Mouse (Mus musculus) T-helper 2 cell (primary cell): Measurements from ENCODE around the gene Synpo2l.

ENCODE experiments used
- in situ Hi-C: fragments of 300-600 bp; cut with MboI, MseI; formaldehyde crosslinking; loops from one replicate; pipeline ENCODE4 v1.15.1; 2025; ENCODE audit warnings: high pct_unique_total_duplicates

The Synpo2l gene

DNA sequence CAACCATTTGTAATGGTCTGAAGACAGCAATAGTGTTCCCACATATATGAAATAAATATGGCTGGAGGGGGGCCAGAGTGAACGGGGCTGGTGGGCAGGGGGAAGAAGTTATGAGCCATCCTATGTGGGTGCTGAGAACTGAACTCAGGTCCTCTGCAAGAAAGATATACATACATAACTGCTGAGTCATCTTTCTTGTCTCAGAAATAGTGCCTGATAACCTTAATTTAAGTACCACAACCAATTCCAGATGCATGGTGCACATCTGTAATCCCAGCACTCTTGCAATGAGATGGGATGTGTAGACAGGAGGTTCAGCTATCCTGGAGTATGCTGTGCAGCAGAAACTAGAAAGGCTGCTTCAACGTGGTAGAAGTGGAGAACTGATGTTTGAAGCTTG lies 13.6 kb upstream of the Synpo2l start:
- in situ Hi-C loops = no loop called here

DNA sequence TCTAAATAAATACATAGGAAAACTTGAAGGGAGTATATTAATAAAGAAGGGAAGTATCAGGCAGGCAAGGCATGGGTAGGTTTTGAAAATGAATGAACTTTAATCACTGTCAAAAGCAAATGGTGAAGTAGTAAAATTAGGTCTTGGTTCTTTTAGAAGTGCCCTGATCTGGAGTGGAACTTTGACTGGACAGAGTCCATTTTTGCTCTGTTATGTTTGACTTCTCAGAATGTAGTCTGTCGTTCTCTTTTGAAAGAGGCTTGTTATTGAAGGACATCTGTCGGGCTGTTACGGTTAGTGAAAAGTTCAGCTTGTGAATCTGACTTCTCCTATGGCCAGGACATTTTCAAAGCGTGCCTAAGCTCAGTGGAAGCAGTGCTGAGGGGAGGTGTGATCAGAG lies 9.8 kb upstream of the Synpo2l start:
- in situ Hi-C loops = no loop called here

DNA sequence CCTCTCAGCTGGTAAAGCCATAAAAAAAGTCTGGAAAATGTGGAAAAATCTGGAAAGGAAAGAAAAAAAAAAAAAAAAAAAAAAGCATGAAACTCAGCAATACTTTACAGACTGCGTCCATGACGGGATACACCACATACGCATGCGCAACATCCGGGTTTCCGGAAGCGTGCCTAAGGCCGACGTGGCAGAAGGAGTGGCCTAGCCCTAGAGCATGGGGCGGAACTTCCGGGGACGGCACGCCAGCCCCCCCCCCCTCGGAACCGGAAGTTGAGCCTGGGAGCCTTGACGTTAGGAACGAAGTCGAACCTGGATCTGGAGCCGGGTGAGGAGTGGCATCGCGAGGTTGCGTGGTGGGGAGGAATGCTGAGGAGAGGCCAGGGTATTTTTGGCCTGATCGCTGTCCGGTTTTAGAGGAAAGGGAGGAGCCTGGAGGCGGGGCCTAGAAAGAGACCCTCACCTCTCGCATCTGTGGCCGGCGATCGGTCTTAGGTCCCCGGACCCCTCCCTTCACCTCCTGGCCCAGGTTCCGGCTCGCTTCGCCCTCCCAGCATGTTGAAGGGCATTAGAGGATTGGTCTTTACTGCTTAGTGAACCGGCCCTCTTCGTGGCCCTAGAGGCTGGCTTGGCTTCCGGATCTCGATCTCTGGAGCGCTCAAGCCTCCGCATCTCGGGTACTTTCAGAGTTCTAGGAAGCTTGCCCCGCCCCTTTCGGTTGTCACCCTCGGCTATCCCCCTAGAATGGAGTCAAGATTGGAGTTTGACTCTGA lies 6.1 kb upstream of the Synpo2l start, which contains the start of gene Sec24c:
Sec24c (plus strand) TSS at position 245 of the 770 bp plus-strand sequence.
- in situ Hi-C loops = no loop called here

DNA sequence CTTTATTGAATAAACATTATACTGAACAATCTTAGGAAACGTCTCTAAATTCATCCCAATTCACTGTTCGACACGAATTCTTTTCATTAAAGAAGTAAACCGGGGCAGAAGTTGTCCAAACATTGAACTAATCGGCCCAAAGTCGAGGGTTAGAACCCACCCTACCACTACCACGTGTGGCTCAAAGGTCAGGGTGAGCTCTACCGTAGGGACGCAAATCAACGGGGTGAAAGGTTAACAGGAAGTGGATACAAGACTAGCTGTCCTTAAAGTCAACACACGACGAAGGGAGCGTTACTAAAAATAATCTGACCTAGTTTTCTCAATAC lies 5.5 kb upstream of the Synpo2l start:
- in situ Hi-C loops = no loop called here

DNA sequence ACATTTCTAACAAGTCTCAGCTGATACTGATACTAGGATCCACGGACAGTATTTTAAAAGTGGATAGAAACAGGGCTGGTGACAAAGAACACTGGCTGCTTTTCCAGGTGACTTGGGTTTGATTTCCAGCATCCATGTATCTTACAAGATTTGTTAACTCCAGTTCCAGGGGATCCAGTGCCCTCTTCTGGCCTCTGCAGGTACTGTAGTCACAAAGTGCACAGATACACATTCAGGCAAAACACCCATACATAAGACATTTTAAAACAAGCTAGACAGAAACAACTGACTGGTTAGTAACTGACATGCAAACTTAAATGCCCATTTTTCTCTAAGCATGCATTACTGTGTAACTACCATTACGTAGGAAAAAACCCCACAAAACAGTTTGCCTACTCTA lies 4.8 kb upstream of the Synpo2l start:
- in situ Hi-C loops = no loop called here

DNA sequence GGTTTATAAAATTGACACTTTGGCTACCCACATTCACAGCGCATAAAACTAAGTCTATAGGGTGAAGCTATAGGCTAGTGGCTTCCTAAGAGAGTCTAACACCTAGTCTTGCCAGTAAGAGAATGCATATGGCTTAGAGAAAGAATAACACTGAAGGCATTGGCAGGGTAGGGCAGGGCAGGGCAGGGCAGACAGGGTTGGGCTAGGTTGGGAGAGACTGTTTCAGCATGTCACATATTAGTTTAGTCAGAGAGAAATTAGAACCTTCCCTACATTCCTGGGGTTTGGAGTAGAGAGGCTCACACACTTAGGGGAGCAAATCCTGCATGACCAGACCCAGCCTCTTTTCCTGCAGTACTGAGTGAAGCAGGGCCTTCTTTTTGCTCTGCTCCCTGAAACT lies 685 bp downstream of the Synpo2l start:
- in situ Hi-C loops = no loop called here

DNA sequence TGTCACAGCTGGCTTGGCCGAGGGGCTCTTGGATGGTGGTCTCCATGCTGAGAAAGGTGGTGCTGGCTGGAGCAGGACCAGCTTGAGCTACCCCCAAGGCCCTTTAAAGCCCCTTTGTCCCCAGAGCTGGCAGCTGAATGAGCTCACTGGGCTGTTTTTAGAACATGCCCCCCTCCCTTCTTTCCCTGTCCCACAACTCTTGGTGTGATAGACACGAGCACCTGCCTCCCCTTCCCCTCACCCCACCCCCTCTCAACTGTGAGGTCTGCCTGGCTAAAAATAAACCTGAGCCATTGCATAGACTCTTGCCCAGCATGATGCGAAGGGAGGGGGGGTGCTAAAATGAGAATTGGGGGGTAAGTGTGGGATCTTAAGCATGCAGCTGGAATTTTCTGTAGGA lies 3.7 kb downstream of the Synpo2l start:
- in situ Hi-C loops = loop anchor here (5.0 kb wide), 1 partner anchor 87 kb away; no protein-coding TSS in a partner anchor

DNA sequence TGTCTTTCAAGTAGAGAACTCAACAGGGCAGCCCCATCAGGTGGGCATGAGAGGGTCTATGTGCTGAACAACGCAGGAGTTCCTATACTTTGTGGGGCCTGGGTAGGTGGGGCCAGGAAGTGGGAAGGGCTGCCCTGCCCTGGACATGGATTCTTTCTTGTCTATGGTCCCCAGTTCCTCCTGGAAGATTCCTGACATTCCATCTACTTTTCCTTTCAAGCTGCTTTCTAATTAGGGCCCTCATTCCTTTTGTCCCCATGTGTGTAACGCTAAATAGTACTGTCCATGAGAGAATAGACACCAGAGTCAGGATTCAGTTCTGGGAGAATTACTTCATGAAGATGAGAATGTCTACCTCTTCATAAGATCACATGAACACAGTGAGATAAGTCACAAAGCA lies 4.6 kb downstream of the Synpo2l start:
- in situ Hi-C loops = loop anchor here (5.0 kb wide), 1 partner anchor 86 kb away; no protein-coding TSS in a partner anchor

DNA sequence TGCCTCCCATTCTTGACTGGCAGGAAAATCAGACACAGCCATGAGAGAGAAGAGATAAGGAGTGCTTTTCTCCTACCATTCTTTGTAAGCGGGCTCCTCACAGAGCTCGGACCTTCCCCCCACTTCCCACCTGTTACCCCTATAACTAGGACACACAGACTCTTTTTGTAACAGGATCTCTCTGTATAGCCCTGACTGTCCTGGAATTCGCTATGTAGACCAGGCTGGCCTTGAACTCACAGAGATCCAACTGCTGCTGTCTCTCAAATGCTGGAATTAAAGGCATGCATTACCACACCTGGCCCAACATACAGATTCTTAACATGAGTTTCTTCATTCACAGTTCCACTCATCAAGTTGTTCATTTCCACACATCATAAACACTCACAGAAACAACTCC lies 5.4 kb downstream of the Synpo2l start:
- in situ Hi-C loops = loop anchor here (5.0 kb wide), 1 partner anchor 85 kb away; no protein-coding TSS in a partner anchor

DNA sequence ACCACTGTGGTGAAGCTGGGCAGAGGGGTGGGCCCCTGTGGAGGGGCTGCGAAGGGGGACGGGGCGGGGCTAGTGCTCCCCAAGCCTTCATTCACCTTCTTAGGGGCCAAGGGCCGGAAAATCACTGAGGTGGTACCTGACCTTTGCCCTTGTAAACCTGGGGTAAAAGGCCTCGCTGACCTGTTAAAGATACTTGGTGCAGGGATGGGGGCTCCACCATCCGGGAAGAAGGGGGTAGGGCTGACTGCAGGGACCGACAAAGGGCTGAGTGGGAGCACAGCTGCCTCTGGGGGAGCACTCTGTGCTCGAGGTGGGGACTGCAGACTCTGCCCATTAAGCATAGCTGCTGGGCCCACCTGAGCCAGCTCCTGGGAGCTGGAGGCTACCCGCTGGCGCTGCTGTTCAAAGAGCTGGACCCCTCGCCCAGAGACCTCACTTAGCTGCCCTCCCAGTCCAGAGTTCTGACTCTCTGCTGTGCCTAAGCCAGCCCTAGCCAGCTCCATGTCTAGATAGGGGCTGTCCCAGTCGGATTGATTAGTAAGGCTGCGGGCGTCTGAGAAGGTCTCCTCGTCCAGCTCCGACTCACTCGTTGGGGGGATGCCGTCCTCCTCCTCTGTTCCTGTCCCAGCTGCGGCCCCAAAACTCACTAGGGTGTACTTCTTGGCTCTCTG lies 6.4 kb downstream of the Synpo2l start:
- in situ Hi-C loops = loop anchor here (5.0 kb wide), 1 partner anchor 84 kb away; no protein-coding TSS in a partner anchor

DNA sequence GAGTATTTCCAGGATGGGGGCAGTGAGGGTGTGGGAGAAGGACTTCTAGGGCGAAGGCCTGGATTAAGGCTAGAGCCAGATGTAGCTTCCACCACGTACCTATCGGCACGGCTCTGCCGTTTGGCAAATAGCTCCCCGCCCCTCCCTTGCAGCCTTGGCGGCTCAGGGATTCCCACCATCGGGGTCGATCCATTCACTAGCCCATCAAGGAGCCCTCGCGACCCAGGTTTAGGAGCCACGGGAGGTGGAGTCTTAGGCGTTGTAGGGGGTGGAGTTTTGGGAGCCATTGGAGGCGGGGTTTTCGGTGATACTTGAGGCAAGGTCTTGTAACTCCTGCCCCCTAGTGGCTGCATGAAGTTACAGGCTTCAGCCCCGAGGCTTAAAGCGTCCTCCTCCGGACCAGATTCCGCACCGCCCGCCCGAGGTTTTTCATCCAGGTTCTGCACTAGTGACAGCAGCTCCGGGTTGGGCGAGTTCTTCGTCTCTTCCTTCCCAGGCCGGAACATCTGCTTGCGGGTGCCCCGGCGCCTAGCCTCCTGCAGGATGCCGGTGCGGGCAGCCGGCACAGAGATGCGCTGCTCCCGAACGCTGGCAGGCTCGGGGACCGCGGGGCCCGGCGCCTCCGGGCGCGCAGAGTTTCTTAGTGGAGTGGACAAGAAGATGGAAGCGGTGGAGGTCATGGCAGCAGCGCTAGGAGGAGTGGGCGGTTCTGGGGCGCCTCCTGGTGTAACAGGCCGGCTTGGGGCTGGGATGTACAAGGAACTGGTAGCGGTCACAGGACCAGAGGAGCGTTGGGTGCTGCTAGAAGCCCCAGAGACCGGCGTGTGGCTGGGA lies 7.1 kb downstream of the Synpo2l start:
- in situ Hi-C loops = loop anchor here (5.0 kb wide), 1 partner anchor 84 kb away; no protein-coding TSS in a partner anchor

DNA sequence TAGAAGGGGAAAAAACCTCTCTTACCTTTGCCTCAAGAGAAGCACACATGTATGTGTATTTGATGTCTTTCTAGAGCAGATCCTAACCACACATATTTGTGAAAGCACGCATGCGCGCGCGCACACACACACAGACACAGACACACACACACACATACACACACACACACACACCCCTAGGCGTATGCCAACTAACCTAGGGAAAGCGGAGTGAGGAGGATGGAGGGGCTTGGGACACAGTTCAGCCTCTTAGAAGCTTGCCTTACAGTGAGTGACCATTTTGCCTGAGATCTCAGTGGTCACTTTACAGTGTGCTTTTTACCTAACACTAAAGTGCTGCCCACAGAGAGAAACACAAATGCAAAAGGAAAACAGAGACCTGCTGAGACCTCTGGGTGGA lies 8.5 kb downstream of the Synpo2l start:
- in situ Hi-C loops = loop anchor here (5.0 to 10.0 kb wide), 2 partner anchors 82 to 175 kb away; partner anchors contain the start of gene Anxa7

DNA sequence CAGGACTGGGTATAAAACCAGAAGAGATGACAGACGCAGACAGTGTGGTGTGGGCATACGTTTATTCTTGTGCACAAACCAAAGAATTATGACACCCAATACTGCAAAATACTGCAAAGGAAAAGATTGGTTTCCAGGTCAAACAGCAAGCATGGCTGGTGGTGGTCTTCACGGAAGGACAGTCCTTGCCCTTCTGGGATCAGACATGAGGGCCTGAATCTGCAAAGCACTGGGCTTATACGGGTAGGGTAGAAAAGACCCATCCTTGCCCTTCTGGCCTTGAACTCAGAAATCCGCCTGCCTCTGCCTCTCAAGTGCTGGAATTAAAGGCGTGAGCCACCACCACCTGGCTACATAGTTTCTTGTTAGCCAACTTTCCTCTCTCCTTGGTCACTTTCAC lies 9.3 kb downstream of the Synpo2l start:
- in situ Hi-C loops = loop anchor here (10.0 kb wide), 1 partner anchor 174 kb away; the partner anchor contains the start of gene Anxa7

DNA sequence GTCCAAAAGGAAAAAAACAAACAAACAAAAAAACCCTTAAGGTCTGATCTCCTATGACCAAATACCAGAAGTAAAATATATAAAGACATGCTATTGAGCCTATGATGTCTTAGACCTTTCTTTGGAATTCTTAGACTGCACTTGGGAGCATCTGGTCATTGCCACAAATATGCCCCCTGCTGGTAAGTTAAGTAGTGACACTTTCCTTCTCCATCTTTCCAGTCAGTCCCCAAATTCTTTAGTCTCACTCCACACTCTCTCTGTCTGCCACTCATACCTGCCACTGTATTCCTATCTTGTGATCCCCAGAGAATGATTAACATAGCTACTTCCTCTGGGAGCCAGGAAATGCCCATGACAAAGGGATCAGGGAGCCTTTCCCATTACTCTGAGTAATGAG lies 9.8 kb downstream of the Synpo2l start:
- in situ Hi-C loops = loop anchor here (10.0 kb wide), 1 partner anchor 174 kb away; the partner anchor contains the start of gene Anxa7

DNA sequence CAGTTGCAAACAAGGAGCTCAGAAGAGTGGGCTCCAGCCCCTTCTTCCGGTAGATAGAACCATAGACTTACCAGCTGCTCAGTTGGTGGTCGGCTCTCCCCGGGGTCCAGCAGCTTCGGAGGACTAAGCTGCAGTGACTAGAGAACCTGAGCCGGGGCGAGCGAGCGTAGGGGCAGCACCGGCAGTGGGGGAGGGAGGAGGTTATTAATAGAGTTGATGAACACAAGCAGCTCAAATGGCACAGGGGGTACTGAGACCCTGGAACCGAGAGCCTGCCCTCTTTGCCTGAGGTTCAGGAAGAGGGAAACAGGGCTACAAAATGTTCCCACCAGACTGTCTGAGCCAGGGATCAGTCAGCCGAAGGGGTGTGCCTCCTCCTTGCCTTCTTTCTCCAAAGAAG lies 11.8 kb downstream of the Synpo2l start, which contains the start of gene Myoz1:
Myoz1 (minus strand) TSS at position 180 of the 400 bp plus-strand sequence.
- in situ Hi-C loops = loop anchor here (10.0 kb wide), 1 partner anchor 172 kb away; the partner anchor contains the start of gene Anxa7

DNA sequence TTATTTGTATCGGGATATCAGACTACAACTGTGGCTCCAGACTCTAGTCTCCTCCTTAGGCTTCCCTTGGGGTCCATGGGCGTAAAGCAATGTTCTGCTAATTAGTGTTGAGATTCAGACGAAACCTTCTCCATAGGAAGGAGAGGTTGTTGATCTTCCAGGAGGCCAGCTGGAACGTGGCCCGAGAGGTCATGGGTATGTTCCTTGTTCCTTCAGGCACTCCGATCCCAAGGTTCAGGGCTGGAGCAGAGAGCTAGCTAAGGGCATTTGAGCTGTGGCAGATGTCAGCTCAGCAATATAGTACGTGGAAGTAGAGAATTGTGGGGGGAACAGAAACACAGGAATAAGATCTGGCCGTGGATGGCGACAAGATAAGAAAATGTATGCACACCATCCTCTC lies 12.4 kb downstream of the Synpo2l start:
- in situ Hi-C loops = loop anchor here (10.0 kb wide), 1 partner anchor 171 kb away; the partner anchor contains the start of gene Anxa7

DNA sequence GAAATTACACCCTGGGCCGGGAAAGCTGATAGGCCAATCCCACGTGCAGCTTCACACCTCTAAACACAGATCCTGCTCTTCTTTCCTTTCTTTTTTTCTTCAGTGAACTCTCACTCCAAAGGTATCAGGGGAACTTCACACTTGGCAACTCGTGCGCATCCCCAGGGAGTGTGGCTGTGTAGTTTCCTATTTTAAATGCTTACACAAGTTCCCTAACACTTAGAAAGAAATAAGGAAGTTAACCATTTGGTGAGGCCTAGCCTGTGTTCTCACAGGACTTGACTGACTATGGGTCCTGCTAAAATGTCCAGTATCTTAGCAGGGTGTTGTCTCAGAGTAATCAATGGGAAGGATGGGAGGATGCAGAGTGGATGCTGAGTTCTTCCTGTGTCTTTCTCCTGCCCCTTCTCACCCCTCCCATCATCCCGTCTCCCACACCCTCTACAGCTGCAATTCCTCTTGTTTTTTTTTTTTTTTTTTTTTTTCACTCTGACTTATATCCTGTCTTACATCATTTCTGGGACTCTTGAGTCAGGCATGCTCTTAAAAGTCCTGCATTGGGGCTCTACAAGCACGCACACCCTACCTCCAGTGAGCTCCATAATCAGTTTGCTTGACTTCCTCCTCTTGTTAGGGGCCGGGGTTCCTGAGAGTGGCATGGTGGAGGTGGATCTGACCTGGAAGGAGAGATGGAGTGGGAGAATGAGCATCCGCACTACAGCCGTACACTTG lies 13.3 kb downstream of the Synpo2l start:
- in situ Hi-C loops = loop anchor here (10.0 kb wide), 1 partner anchor 170 kb away; the partner anchor contains the start of gene Anxa7

DNA sequence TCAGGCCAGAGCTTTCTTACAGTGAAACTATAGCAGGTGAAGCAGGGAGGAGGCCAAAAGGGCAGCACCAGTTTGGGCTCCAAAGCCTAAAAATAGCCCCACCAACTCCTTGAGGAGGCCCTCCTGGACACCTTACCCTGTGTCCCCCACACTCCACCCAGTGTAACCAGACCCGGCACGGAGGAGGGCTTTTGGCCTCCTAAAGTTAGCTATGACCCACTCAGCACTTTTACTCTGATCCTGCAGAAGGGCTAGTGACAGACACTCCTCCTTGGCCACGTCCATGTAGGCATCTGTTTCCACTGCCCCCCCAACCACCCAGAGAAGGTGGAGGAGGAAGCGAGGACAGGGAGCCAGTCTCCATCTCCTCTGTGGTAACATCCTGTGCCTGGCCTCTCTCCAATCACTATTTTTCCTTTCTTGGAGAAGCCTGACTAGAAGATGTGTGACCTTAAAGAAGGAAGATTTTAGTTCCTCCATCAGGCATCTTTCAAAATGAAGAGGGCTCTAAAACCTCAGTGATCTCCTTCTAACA lies 16.4 kb downstream of the Synpo2l start:
- in situ Hi-C loops = loop anchor here (10.0 kb wide), 1 partner anchor 167 kb away; the partner anchor contains the start of gene Anxa7

DNA sequence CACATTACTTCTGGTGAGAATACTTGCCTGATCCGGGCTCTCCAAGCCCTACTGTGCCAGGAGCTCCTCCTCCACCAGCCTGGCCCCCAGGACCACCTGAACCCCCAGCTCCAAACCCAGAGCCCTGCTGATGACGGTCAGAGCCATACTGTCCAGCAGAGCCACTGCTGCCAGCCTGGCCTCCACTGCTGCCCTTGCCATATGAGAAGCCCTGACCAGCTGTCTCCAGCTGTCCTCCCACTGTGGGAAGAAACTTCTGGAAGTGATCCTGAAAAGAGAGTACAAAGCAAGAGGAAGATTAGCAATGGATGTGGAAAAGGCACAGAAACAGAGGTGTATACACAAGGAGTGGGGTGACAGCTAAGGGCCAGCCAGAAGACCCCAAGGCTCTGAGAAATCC lies 17.2 kb downstream of the Synpo2l start:
- in situ Hi-C loops = loop anchor here (10.0 kb wide), 1 partner anchor 166 kb away; the partner anchor contains the start of gene Anxa7

DNA sequence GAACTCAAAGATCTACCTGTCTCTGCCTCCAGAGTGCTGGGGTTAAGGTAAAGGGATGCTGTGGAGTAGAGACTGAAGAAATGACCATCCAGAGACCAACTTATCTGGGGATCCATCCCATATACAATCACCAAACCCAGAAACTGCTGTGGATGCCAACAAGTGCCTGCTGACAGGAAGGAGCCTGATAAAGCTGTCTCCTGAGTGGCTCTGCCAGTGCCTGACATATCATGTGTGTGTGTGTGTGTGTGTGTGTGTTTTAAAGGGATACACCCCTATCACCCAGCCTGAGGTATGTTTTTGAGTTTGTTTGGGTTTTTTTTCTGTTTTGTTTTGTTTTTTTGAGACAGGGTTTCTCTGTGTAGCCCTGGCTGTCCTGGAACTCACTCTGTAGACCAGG lies 21.8 kb downstream of the Synpo2l start:
- in situ Hi-C loops = no loop called here
